Mouse (Mus musculus): ENCODE data around the gene Zmat1. TPM values are rescaled to one million over a fixed set of nuclear protein-coding genes. Genes with fewer than 3 reads are reported as not detected.

Zmat1 gene
- 9.9 to 10.5 TPM (median 10.4 TPM) in 4 replicates for total RNA-seq (2023)

GRCm38 (mm10) chrX:135008720-135009470 is at the start of gene Zmat1:
Gene Zmat1 (minus strand): TSS chrX:135009209.

GRCm38 (mm10) chrX:134964546-134964945 is 44.5 kb downstream of the Zmat1 start, which contains the start of gene Nxf2:
Gene Nxf2 (minus strand): TSS chrX:134964754.

Other genes with a start within 250 kb of the Zmat1 start
- 33.4 to 45.7 TPM (median 37.1 TPM) in 4 replicates for gene Armcx2, start 200.0 kb downstream of the Zmat1 start, total RNA-seq (2023)
- gene Nxf2, start 44.5 kb downstream of the Zmat1 start, total RNA-seq (2023): 0.34 to 0.42 TPM in 2 of 4 replicates, not detected in the others
- not detected in 4 replicates for gene Gm15023, start 168.4 kb upstream of the Zmat1 start, total RNA-seq (2023)
- gene Tceal6, start 201.5 kb upstream of the Zmat1 start, total RNA-seq (2023): not detected in 4 replicates

Measured in B cell, adult 62 days (primary cell).